Mouse (Mus musculus): ENCODE measurements around the gene Hils1. TPM values are rescaled to one million over a fixed set of nuclear protein-coding genes. Genes with fewer than 3 reads are reported as not detected.

Hils1 gene
- polyA plus RNA-seq, 1 experiment from 2014 or later = 0.61 TPM

- Histone ChIP-seq H3K27me3 (replicated peaks; ENCODE audit: control insufficient read depth, insufficient read depth, low read length) (no peaks in the 10 kb centered on the region), H3K4me3 (ENCODE audit: low read depth, low read length) (no peak overlapping the region), H3K27ac (replicated peaks; ENCODE audit: low read depth, low read length) (no peak overlapping the region), H3K9me3 (ENCODE audit: control insufficient read depth, low read length) (no peaks in the 10 kb centered on the region), H3K9ac (ENCODE audit: low read depth, low read length) (no peak overlapping the region), H3K4me2 (ENCODE audit: low read depth, low read length) (no peak overlapping the region), H3K36me3 (ENCODE audit: control insufficient read depth, insufficient read depth, low read length) (peaks cover 38% of the 10 kb centered on the region), H3K4me1 (ENCODE audit: control insufficient read depth, insufficient read depth, low read length) (peaks cover 17% of the 10 kb centered on the region)
- WGBS = 64% methylated on average over 3 of the region's 3 CpGs
- DNase-seq (ENCODE audit: low spot score) = no peak
- no peak for ATAC-seq (ENCODE audit: low read depth)
Measured at GRCm38 (mm10) chr11:95015484-95015883, 48.1 kb downstream of the Hils1 start.

Other genes starting within 250 kb of the Hils1 start
- 0.22 and 0.24 TPM in 2 replicates for gene Cdc34b, start 225.8 kb upstream of the Hils1 start, polyA plus RNA-seq (2014; fragmentation: Nextera tagmentation; extraction: Ambion mirVana)
- not detected in 2 replicates for gene Tmem92, start 184.9 kb upstream of the Hils1 start, polyA plus RNA-seq (2014; fragmentation: Nextera tagmentation; extraction: Ambion mirVana)
- gene Col1a1, start 31.4 kb upstream of the Hils1 start, polyA plus RNA-seq (2014; fragmentation: Nextera tagmentation; extraction: Ambion mirVana) = 3,653 and 4,731 TPM in 2 replicates
- gene Sgca, start 8.7 kb downstream of the Hils1 start, polyA plus RNA-seq (2014; fragmentation: Nextera tagmentation; extraction: Ambion mirVana) = 18.6 and 19.5 TPM in 2 replicates
- 16.0 and 16.1 TPM in 2 replicates for gene Ppp1r9b, start 23.4 kb downstream of the Hils1 start, polyA plus RNA-seq (2014; fragmentation: Nextera tagmentation; extraction: Ambion mirVana)
- 21.9 and 29.0 TPM in 2 replicates for gene Samd14, start 42.3 kb downstream of the Hils1 start, polyA plus RNA-seq (2014; fragmentation: Nextera tagmentation; extraction: Ambion mirVana)
- gene Pdk2, start 73.8 kb downstream of the Hils1 start, polyA plus RNA-seq (2014; fragmentation: Nextera tagmentation; extraction: Ambion mirVana) = 37.8 and 41.6 TPM in 2 replicates
- 8.3 and 9.4 TPM in 2 replicates for gene Itga3, start 109.2 kb downstream of the Hils1 start, polyA plus RNA-seq (2014; fragmentation: Nextera tagmentation; extraction: Ambion mirVana)
- 16.1 and 20.2 TPM in 2 replicates for gene Dlx3, start 152.5 kb downstream of the Hils1 start, polyA plus RNA-seq (2014; fragmentation: Nextera tagmentation; extraction: Ambion mirVana)
- gene Dlx4, start 178.7 kb downstream of the Hils1 start, polyA plus RNA-seq (2014; fragmentation: Nextera tagmentation; extraction: Ambion mirVana) = 3.1 and 3.2 TPM in 2 replicates